Mouse (Mus musculus) small intestine, adult 2 months (tissue): ENCODE measurements around the gene Ust. TPM values are rescaled to one million over a fixed set of nuclear protein-coding genes. Genes with fewer than 3 reads are reported as not detected.

Source experiments
- H3K27ac ChIP-seq: fragments of 200-500 bp; 2 replicates; pipeline ENCODE4 v1.5.1; 2012; ENCODE audit warnings: low read depth, low read length, control low read depth, inconsistent platforms; ENCODE audit not compliant: insufficient read depth
- H3K27me3 ChIP-seq: fragments of 200-500 bp; 2 replicates; pipeline ENCODE4 v1.6.1; 2012; ENCODE audit warnings: mild to moderate bottlenecking, moderate library complexity, low read length, inconsistent platforms; ENCODE audit not compliant: control insufficient read depth, insufficient read depth
- H3K36me3 ChIP-seq: fragments of 200-500 bp; 2 replicates; pipeline ENCODE4 v1.6.1; 2012; ENCODE audit warnings: mild to moderate bottlenecking, low read length, control low read depth, inconsistent platforms; ENCODE audit not compliant: control insufficient read depth, insufficient read depth
- H3K4me1 ChIP-seq: fragments of 200-500 bp; 2 replicates; pipeline ENCODE4 v1.6.1; 2012; ENCODE audit warnings: low read length, inconsistent platforms, mixed read lengths; ENCODE audit not compliant: control insufficient read depth, insufficient read depth, insufficient read length
- H3K4me3 ChIP-seq: fragments of 200-500 bp; 2 replicates; pipeline ENCODE4 v1.5.1; 2012; ENCODE audit warnings: low read depth, mild to moderate bottlenecking, control low read depth, inconsistent platforms, low read length, moderate library complexity
- CTCF ChIP-seq: fragments of 200-500 bp; IDR thresholded peaks from 2 replicates; pipeline ENCODE4 v1.5.1; 2012; ENCODE audit warnings: low read depth, mild to moderate bottlenecking, control low read depth, inconsistent platforms, low read length, moderate library complexity, mixed read lengths; ENCODE audit not compliant: insufficient replicate concordance, insufficient read length; ENCODE audit errors: extremely low read depth
- POLR2A ChIP-seq: fragments of 200-500 bp; IDR thresholded peaks from 2 replicates; pipeline ENCODE4 v1.6.1; 2012; ENCODE audit warnings: low read depth, mild to moderate bottlenecking, control low read depth, inconsistent platforms, low read length, moderate library complexity
- WGBS: fragments of 180-500 bp; shearing (Covaris S2); methylation state at CpG from one replicate; pipeline ENCODE4 v1.1.7; 2018; 5-methylcytosine and 5-hydroxymethylcytosine counted together
- polyA plus RNA-seq: library from polyadenylated mRNA; depleted of rRNA; stranded (reverse); fragments of >200 nt; gene quantifications from 2 replicates; pipeline ENCODE4 v1.2.3, GENCODE M21; 2012

The Ust gene
- polyA plus RNA-seq, 1 experiment, result 0.33 TPM

DNA sequence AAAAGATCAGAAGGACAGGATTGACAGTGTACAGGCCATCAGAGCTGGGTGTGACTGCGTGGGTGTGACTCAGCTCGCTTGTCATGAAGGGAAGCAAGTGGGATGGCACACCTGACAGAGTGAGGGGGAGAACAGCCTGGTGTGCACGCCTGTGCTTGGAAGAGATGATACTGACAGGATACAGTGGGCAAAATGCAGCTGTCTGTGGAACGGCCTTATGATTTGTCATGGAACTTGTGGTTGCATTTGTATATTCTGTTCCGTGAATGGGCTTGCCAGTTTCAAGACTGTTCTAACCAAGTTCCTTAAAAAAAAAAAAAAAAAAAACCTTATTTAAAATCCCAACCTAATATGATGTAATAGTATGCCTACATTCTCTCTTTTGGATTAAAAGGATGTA, 103.2 kb downstream of the Ust start:
- Histone ChIP-seq H3K36me3 (no peaks in the 10 kb centered on the region), H3K27ac (no peak overlapping the region), H3K4me1 (no peaks in the 10 kb centered on the region), H3K27me3 (no peaks in the 10 kb centered on the region), H3K4me3 (no peak overlapping the region)
- WGBS, result 73% methylated on average over 5 of the region's 5 CpGs
- TF ChIP-seq CTCF (no peak), POLR2A (no peak)

DNA sequence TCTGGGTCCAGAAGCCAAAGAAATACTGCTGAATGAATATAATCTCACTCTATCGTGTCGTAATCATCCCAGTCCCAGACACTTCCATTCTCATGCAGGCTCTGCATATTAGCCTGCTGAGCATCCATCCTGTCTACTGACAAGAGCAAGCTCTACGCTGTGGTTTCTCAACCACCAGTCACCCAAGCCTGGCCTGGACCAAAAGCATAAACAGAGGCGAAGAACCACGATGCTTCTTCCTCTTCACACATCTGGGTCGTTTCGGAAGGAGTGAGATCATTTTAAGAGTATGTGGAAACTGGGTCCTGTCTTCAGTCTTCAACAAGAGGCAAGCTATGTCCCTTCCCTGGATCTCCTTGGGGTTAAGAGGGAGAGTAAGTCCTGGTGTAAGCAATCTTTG, 103.6 kb downstream of the Ust start:
- no peaks in the 10 kb centered on the region for H3K4me1 ChIP-seq
- no peak for TF ChIP-seq POLR2A
- H3K27ac ChIP-seq, result no peak overlapping the region
- WGBS, result 71% methylated on average over 7 of the region's 7 CpGs
- H3K4me3 ChIP-seq, result no peak overlapping the region
- no peaks in the 10 kb centered on the region for H3K36me3 ChIP-seq
- no peaks in the 10 kb centered on the region for H3K27me3 ChIP-seq

DNA sequence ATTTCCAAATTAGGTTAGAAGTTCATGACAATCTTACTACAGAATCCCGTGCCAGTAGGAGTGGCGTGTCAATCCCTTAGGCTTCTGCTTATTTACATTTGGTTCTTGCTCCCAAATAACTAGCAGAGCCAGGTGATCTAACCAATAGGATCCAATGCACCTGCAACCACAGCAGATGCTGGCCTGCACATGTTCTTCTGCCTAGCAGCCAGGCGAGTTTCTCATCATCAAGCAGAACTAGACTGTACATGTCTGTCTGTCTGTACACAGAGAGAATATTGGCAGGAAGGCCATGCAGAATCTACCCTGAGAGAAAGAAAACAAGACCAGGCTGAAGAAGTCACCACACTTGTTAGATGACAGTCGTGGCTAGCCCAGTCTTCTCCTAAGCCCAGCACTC, 113.5 kb downstream of the Ust start:
- Histone ChIP-seq H3K4me3 (no peak overlapping the region), H3K36me3 (no peaks in the 10 kb centered on the region), H3K27me3 (no peaks in the 10 kb centered on the region), H3K4me1 (no peaks in the 10 kb centered on the region), H3K27ac (no peak overlapping the region)
- 84% methylated on average over 4 of the region's 4 CpGs for WGBS
- TF ChIP-seq CTCF (no peak), POLR2A (no peak)

DNA sequence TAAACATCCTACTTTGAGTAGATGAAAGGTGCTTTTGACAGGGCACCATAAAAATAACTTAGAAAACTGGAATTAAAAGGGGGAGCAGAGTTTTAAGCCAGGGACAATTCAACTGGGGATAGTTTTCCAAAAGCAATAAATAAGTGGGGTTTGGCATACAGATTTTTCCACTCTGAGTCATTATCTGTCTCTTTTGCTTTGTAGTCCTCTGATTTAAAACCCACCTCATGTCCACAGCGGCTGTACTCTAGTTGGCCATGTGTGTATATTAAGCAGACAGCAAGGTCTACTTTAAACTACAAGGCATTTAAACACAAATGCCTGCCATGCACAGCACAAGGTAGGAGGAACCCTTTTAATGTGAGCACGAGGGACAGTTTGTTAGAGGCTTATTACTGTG, 126.4 kb downstream of the Ust start:
- WGBS, result 63% methylated on average over 2 of the region's 2 CpGs
- Histone ChIP-seq H3K27ac (no peak overlapping the region), H3K4me3 (no peak overlapping the region), H3K27me3 (no peaks in the 10 kb centered on the region), H3K4me1 (no peaks in the 10 kb centered on the region), H3K36me3 (no peaks in the 10 kb centered on the region)
- TF ChIP-seq POLR2A (no peak), CTCF (no peak)

DNA sequence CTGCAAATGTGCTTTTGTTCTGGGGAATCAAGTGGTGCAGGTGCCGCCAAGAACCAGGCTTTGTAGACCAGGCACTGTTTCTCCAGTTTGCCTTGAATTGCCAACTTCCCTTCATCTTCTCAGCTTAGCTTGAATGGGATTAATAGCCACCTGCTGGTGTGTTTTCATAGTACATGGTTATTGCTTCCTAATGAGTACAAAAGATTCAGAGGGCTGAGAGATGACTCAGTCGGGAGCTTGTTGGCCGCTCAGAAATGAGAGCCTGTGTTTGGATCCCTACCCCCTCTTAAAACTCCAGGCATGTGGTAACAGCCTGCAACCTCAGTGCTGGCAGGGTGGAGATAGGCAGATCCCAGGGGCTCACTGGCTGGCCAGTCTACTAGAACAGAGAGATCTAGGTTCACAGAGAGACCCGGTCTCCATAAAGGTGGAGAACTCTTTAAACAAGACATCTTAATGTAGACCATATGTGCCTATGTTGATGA, 127.3 kb downstream of the Ust start:
- no peaks in the 10 kb centered on the region for H3K36me3 ChIP-seq
- no peaks in the 10 kb centered on the region for H3K4me1 ChIP-seq
- no peak overlapping the region for H3K4me3 ChIP-seq
- TF ChIP-seq POLR2A (no peak), CTCF (no peak)
- H3K27ac ChIP-seq, result no peak overlapping the region
- WGBS, result 75% methylated on average over 4 of the region's 4 CpGs
- no peaks in the 10 kb centered on the region for H3K27me3 ChIP-seq

DNA sequence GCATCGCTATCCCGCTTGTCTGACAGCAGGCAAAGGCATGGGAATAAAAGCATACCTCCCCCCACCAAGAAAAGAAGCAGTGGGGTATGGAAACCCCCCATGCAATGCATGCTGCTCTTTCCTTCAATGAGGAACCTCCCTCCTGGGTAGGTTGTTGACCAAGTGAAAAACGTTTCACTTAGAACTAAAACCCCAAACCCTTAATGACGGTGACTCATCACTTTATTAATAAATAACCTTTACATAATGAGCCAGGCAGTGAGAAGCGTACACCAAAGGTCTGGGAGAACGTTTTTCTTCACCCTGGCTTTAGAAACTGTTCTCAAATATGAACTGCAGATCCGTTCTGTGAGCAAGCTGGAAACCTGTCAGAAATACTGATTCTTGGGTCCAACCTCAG, 130.4 kb downstream of the Ust start:
- no peaks in the 10 kb centered on the region for H3K36me3 ChIP-seq
- 55% methylated on average over 7 of the region's 7 CpGs for WGBS
- TF ChIP-seq POLR2A (no peak), CTCF (no peak)
- no peak overlapping the region for H3K27ac ChIP-seq
- H3K27me3 ChIP-seq, result no peaks in the 10 kb centered on the region
- H3K4me1 ChIP-seq, result no peaks in the 10 kb centered on the region
- no peak overlapping the region for H3K4me3 ChIP-seq

DNA sequence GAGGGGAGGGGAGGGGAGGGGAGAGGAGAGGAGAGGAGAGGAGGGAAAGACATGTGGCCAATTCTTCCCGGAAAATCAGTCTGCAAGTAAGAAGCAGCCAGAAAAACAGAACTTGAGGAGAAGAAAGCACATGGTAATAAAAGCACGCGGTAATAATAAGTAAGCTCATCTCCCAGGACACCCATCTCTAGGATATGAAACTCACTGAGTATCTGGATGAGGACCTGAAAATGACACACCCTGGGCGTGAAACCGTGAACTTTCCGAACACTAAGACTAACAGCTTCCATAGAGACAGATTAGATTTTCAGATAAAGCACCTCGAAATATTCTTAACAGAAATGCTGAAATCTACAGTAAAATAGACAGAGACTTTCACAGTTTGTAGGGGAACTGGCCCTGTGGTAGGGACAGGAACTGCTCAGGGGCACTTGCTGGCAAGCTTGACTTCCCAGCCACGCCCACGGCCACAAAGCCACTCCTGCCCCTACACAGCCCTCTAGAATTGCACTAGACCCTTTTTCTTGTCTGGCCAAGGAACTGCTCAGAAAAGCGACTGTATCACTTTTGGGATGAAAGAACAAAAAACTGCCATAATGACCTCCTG, 148.6 kb downstream of the Ust start:
- H3K27ac ChIP-seq, result no peak overlapping the region
- 63% methylated on average over 10 of the region's 10 CpGs for WGBS
- no peak for TF ChIP-seq POLR2A
- no peak for TF ChIP-seq CTCF
- no peaks in the 10 kb centered on the region for H3K36me3 ChIP-seq
- no peaks in the 10 kb centered on the region for H3K27me3 ChIP-seq
- no peaks in the 10 kb centered on the region for H3K4me1 ChIP-seq
- no peak overlapping the region for H3K4me3 ChIP-seq
